Mouse (Mus musculus) midbrain, embryonic 16.5 days (tissue): ENCODE results near the gene Lsm10. TPM values are rescaled to one million over a fixed set of nuclear protein-coding genes. Genes with fewer than 3 reads are reported as not detected.

ENCODE experiments used
- ATAC-seq: fragments of 200-750 bp; cut with Nextera tagmentation; 2 replicates; pipeline ENCODE4 v1.8.0; 2017; ENCODE audit warnings: moderate TSS enrichment
- H3K27ac ChIP-seq: fragments of 300-500 bp; sonication (generic); 2 replicates; pipeline ENCODE4 v1.5.1; 2014; ENCODE audit warnings: mild to moderate bottlenecking, low read length, mixed read lengths
- H3K27me3 ChIP-seq: fragments of 300-500 bp; sonication (generic); 2 replicates; pipeline ENCODE4 v1.6.1; 2014; ENCODE audit warnings: low read depth, low read length, mixed read lengths; ENCODE audit not compliant: control insufficient read depth, insufficient read depth
- H3K36me3 ChIP-seq: fragments of 300-500 bp; sonication (generic); 2 replicates; pipeline ENCODE4 v1.6.1; 2014; ENCODE audit warnings: mild to moderate bottlenecking, low read length, moderate library complexity, mixed read lengths; ENCODE audit not compliant: control insufficient read depth, insufficient read depth
- H3K4me1 ChIP-seq: fragments of 300-500 bp; sonication (generic); 2 replicates; pipeline ENCODE4 v1.6.1; 2014; ENCODE audit warnings: mild to moderate bottlenecking, low read length, mixed read lengths; ENCODE audit not compliant: control insufficient read depth, insufficient read depth
- H3K4me2 ChIP-seq: fragments of 300-500 bp; sonication (generic); 2 replicates; pipeline ENCODE4 v1.6.1; 2014; ENCODE audit warnings: mild to moderate bottlenecking, low read length, mixed read lengths
- H3K4me3 ChIP-seq: fragments of 300-500 bp; sonication (generic); 2 replicates; pipeline ENCODE4 v1.5.1; 2014; ENCODE audit warnings: low read depth, mild to moderate bottlenecking, low read length, moderate library complexity, mixed read lengths
- H3K9ac ChIP-seq: fragments of 300-500 bp; sonication (generic); 2 replicates; pipeline ENCODE4 v1.6.1; 2014; ENCODE audit warnings: low read depth, low read length, mixed read lengths
- H3K9me3 ChIP-seq: fragments of 300-500 bp; sonication (generic); replicated peaks from 2 replicates; pipeline ENCODE4 v1.6.1; 2014; ENCODE audit warnings: mild to moderate bottlenecking, low read length, mixed read lengths; ENCODE audit not compliant: control insufficient read depth, poor library complexity, severe bottlenecking
- WGBS: fragments of 180-500 bp; shearing (Covaris S2); extraction: QIAGEN DNeasy Blood & Tissue Kit; methylation state at CpG from one replicate; pipeline ENCODE4 v1.1.7; 2014; 5-methylcytosine and 5-hydroxymethylcytosine counted together
- polyA plus RNA-seq: library from polyadenylated mRNA; unstranded; fragments of >200 nt; fragmentation: Nextera tagmentation; extraction: Ambion mirVana; gene quantifications from 2 replicates; pipeline ENCODE4 v1.2.1, GENCODE M21; 2015

Gene Lsm10
- polyA plus RNA-seq, 1 experiment from 2014 or later: 63.5 TPM

DNA sequence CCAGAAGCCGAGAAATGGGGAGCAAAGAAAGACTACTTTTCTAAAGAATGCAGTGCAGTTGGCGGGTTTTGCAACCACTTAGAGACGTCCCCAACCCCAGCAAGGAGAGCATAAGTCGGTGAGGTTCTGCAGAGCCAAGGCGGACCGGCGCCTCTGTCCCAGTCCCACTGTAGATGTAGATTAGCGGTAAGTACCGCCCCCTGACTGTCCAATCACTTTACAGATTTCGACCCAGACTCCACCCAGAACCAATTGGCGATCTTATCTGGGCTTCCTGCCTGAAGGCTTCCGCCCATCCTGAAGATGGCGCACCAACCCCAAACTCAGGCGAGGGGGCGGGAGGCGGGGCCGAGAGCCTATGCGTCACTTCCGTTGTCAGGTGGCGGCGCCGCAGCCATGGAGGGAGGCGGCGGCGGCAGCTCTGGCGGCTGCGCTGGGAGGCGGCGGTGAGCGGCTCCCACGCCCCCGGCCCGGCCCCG lies 7.2 kb downstream of the Lsm10 start, which contains the start of gene Stk40:
Gene Stk40 (plus strand): TSS at position 368 of the 479 bp plus-strand sequence.
- Histone ChIP-seq H3K9ac (peak within 1 kb of the TSS; percentile 87), H3K4me3 (peak within 1 kb of the TSS; percentile 91), H3K27me3 (no peaks in the 10 kb centered on the region), H3K36me3 (0 out of 2 replicates have a peak, but pooled peaks cover 2% of the 10 kb centered on the region), H3K9me3 (no peaks in the 10 kb centered on the region), H3K27ac (peak within 1 kb of the TSS; percentile 87), H3K4me1 (peaks cover 35% of the 10 kb centered on the region), H3K4me2 (peak within 1 kb of the TSS; percentile 97)
- under 1% methylated on average over 32 of the region's 34 CpGs for WGBS
- peak; percentile 94 for ATAC-seq

DNA sequence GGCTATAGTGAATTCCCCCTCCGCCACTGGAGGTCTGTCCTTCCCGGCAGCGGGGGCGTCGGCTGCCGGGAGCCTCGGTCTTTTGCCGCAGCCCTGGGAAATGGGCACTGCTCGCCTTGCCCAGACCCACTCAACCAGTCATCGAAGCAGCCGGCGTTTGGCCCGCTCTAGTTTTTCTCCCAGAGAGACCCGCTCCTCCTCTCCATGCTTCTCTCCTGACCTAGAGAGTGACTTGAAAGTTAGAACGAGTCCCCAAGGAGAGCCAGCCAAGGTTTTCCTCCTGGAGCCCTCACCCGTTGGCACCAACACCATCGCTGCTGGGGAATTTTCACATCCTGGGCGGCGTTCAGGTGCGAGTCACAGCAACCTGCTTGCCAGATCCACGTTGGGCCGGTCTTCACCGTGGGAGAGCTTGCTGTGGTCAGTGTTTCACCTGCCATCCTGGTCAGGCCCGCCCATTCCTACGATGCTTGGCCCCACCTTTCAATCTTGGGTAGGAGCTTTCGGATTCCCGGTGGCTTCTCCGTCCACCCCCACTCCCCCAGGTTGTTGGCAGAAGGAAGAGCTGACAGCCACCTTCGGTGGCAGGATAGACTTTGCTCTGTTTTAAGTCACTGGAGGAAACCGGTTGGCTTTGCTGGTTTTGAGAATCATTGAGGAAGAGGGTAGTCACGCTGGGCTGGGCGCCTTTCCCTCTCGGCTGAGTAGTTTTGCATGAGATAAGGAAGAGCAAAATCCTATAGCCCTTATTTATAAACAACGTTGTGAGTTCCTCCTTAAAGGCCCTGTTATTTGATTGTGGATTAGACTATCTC lies 8.0 kb downstream of the Lsm10 start:
- Histone ChIP-seq H3K27ac (peak overlapping the region; percentile 76), H3K4me1 (peaks cover 37% of the 10 kb centered on the region), H3K36me3 (0 out of 2 replicates have a peak, but pooled peaks cover 2% of the 10 kb centered on the region), H3K4me3 (peak overlapping the region; percentile 91), H3K4me2 (peak overlapping the region; percentile 97), H3K9me3 (no peaks in the 10 kb centered on the region), H3K27me3 (no peaks in the 10 kb centered on the region), H3K9ac (peak overlapping the region; percentile 87)
- ATAC-seq: peak; percentile 29
- 2% methylated on average over 33 of the region's 34 CpGs for WGBS

DNA sequence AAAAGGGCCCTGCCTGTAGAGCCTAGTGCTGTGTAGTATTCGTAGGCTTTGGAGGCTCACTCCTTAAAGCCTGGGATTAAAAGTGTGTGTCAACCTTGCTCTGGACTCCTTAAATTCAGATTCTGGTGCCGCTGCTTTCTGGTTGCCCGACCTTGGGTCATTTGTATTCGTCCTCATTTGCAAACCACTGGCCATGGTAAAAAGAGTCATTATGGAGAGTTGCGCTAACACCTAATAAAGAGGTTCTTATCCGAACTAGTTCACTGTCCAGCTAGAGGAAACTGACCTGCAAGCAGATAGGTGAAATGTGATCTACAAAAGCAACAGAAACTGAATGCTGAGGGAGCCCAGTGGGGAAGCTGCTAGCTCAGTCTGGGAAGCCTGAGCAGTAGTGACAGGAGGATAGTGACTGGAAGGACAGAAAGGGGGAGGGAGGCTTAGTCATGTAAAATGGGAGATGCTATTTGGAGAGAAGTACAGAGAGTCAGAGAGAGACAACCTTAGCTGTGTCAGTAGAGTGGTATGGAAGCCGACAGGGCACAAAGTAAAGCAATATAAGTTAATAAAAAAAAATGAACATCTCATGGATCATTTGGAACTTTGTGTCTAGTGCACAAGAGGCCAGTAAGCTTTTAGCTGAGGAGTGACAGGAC lies 8.8 kb downstream of the Lsm10 start:
- ATAC-seq: no peak
- Histone ChIP-seq H3K27me3 (no peaks in the 10 kb centered on the region), H3K27ac (no peak overlapping the region), H3K36me3 (no peaks in the 10 kb centered on the region), H3K4me3 (peak overlapping the region; percentile 91), H3K4me1 (peaks cover 42% of the 10 kb centered on the region), H3K4me2 (peak overlapping the region; percentile 97), H3K9me3 (no peaks in the 10 kb centered on the region), H3K9ac (peak overlapping the region; percentile 87)
- WGBS: 46% methylated on average over 7 of the region's 7 CpGs

DNA sequence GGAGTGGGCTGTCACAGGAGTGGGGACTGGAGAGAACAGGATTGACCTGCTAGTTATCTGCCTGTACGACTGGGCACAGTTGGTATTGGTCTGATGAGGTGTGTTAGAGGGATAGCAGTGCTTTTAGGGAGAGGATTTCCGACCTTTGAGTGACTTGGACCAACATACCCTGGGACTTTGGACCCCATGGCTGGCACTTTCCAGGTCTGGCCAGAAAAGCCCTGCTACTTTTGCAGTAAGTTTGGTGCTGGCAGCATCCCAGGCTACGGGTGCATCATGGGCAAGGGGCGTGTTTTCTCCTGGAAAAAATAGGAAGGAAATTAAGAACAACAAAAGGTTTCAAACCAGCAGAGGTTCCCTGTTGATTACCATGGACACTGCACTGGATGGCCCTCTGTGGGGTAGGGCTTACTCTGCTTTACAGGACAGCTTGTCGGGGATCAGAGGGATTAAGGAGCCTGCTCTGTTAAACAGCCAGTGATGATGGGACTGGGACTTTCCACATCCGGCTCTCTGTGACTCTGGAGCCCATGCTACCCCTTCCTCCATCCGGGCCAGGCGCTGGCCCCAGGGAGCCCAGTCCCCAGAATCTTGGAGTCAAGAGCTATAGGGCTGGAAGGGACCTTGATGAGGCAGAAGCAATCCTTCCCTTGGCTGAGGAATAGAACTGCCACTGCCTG lies 11.8 kb downstream of the Lsm10 start:
- Histone ChIP-seq H3K9ac (no peak overlapping the region), H3K4me2 (no peak overlapping the region), H3K27me3 (no peaks in the 10 kb centered on the region), H3K36me3 (no peaks in the 10 kb centered on the region), H3K9me3 (no peaks in the 10 kb centered on the region), H3K4me3 (no peak overlapping the region), H3K27ac (no peak overlapping the region), H3K4me1 (peaks cover 44% of the 10 kb centered on the region)
- ATAC-seq: no peak
- WGBS: 23% methylated on average over 8 of the region's 8 CpGs

DNA sequence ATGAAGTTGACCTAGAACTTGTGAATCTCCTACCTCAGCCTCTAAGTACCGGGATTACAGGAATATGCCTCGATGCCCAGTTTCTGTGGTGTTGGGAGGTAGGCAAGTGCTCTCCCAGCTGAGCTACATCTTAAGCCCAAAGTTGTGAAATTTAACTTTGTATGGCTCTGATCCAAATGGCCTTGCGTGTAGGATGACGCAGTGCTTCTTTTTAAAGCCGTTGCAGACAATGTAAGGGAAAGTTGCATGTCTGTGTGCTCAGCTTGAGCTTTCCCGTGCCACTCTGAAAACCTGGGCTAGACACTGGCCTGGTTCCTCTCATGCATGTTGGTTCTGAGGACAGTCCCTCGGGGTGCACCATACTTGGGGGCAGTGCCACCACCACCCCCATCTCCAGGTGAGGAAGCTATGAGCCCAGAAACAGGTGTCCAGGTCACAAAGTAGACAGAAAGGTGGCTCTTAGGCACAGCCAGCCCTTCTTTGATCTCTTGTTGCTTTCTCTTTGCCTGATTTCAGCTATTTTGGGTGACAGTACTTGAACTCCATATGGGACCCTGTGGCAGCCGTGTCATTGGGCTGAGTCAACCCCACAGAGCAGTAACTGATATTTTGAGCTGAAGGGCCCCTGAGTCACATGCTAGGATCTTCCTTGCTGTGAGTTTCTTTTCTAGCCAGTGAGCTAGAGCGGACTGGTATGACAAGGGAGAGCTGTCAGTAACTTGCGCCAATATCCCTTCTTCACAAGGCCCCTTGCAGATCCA lies 13.4 kb downstream of the Lsm10 start:
- Histone ChIP-seq H3K27ac (peak overlapping the region; percentile 72), H3K9me3 (no peaks in the 10 kb centered on the region), H3K4me3 (no peak overlapping the region), H3K4me1 (peaks cover 38% of the 10 kb centered on the region), H3K9ac (no peak overlapping the region; the same call in 1 of the 2 replicates), H3K27me3 (no peaks in the 10 kb centered on the region), H3K36me3 (no peaks in the 10 kb centered on the region), H3K4me2 (no peak overlapping the region; the same call in 1 of the 2 replicates)
- WGBS: 77% methylated on average over 10 of the region's 10 CpGs
- ATAC-seq: no peak

DNA sequence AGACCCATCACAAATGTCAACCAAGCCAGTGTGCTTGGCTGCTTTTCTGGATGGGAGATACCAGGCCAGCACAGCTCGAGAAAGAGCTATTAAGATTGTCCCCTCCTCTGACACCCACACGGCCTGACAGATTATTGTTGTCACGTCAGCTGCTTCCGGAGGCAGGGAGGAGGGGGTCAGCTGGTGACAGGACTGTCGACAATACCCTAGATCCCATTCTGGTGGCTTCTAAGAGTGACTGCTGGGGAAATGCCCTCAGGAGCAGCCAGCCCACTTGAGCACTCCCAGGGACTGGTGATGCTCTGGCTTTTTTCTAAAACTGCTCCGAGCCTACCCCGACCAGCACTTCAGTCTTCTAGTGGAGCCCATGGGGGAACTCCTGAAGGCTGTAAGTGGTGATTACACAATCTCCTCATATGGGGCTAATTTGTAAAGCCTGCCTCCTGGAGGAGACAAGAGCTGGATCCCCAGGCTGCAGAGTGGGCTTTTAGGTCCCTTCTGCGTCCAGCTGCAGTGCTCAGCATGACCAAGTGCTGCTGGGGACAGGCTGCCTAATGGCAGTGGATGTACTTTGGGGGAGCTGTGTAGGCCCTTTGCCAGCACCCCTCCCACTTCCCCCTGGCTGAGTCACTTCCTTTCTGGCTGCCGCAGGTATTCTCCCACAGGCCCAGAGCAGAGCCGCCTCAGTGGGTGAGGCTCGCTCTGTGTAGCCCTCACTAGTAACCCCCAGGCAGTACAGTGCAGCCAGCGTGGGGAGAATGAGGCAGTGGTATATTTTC lies 14.1 kb downstream of the Lsm10 start:
- Histone ChIP-seq H3K9ac (peak overlapping the region; percentile 47), H3K9me3 (no peaks in the 10 kb centered on the region), H3K4me1 (peaks cover 31% of the 10 kb centered on the region)

DNA sequence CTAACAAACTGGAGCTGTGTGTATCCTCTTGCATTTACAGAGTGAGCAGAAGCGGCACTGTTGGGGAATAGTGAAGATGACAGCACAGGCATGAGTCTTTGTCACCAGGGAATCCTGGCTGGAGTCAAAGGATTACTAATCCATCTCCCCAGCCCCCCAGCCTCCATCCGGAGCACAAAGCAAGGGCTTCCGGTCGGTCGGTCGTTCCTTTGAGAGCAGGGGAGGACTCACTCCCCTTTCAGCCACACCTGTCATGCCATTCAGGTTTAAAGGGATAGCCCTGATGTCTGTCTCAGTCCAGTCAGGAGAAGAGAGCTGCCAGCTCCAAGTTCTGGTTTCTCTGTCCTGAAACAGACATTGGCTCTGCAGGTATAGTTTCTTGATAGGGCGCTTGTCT lies 14.7 kb downstream of the Lsm10 start:
- peak overlapping the region; percentile 34; the same call in 1 of the 2 replicates for H3K4me2 ChIP-seq
- 14% methylated on average over 7 of the region's 7 CpGs for WGBS

More for the DNA sequence above, 14.1 kb downstream of the Lsm10 start:
- Histone ChIP-seq H3K4me2 (peak overlapping the region; percentile 34; the same call in 1 of the 2 replicates), H3K27ac (peak overlapping the region; percentile 72), H3K27me3 (no peaks in the 10 kb centered on the region), H3K36me3 (no peaks in the 10 kb centered on the region), H3K4me3 (no peak overlapping the region)
- peak; percentile 64; the same call in 1 of the 2 replicates for ATAC-seq
- 5% methylated on average over 12 of the region's 12 CpGs for WGBS

DNA sequence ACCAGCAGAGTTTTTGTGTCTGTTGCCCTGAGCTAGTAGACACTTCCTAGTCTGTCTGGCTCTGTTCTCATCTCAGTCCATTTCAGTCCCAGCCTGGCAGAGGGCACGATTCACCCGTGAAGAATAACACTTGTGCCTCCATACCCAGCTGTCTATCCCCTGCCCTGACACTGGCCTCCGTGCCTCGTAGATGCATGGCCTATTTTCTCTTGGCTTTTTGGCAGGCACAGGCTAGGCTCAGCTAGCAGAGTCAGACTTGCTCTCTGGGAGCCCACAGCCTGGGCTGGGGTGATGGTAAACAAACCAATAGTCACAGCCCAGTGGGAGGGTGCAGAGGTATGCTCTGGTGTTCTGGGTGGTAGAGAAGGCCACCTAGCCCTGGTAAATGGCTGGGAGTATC lies 16.8 kb downstream of the Lsm10 start:
- ATAC-seq: no peak
- no peak overlapping the region for H3K4me3 ChIP-seq
- H3K36me3 ChIP-seq: no peaks in the 10 kb centered on the region
- H3K4me1 ChIP-seq: peaks cover 25% of the 10 kb centered on the region
- WGBS: 76% methylated on average over 4 of the region's 4 CpGs
- H3K9ac ChIP-seq: no peak overlapping the region
- H3K27me3 ChIP-seq: no peaks in the 10 kb centered on the region
- H3K27ac ChIP-seq: no peak overlapping the region
- no peak overlapping the region for H3K4me2 ChIP-seq
- H3K9me3 ChIP-seq: no peaks in the 10 kb centered on the region

More for the DNA sequence above, 14.7 kb downstream of the Lsm10 start:
- Histone ChIP-seq H3K4me1 (peaks cover 28% of the 10 kb centered on the region), H3K4me3 (no peak overlapping the region), H3K36me3 (no peaks in the 10 kb centered on the region), H3K27ac (peak overlapping the region; percentile 72), H3K9ac (peak overlapping the region; percentile 47), H3K27me3 (no peaks in the 10 kb centered on the region), H3K9me3 (no peaks in the 10 kb centered on the region)
- no peak for ATAC-seq
